Mouse (Mus musculus) adrenal gland, adult (tissue): ENCODE data around the gene Umad1.

Source experiments
- DNase-seq, 2 experiments: peaks; one replicate each; pipeline ENCODE4 v3.0.0; 2022 to 2023; ENCODE audit warnings: low spot score in 1 of 2; ENCODE audit not compliant: inconsistent age in 2 of 2

Gene Umad1

DNA sequence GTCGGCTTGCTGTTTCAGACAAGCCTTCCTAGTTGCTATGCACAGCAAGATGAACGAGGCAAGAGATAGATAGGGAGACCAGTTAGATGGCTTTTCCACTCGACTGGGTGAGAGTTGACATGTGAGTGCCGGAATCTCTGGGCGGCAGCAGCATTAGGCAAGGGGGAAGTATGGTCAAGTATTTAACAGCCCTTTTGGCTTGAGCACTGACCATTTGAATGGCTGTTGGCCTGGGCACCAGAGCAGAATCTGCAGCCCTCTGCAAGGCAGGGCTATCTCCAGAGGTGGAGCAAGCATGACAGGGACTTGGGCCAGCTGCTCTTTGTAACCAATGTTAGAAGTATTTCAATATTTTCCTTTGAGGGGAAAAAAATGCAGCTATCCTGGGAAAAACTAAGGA lies 213.8 kb downstream of the Umad1 start:
- peak in 1 of 2 experiments; percentile 36 for DNase-seq

- peak in 1 of 2 experiments; percentile 44 for DNase-seq
Measured at GRCm38 (mm10) chr6:8473498-8473897, 214.4 kb downstream of the Umad1 start.

DNA sequence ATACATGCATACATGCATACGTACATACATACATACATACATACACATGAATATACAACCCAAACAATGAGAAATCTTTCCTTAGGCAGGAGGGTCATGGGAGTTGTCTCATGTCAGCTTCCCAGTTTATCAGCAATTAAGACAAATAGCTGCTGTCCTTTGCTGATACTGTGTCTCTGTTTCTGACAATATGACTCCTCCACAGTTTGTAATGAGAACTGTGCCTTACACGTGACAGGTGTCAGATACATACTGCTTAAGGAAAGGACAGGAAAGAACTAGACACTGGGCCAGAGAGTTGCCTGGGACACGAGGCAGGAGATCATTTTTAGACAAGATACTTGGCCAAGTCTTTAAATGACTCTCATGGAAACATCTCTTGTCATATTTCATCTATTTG lies 215.2 kb downstream of the Umad1 start:
- no peak for DNase-seq

GRCm38 (mm10) chr6:8474820-8475219 lies 215.7 kb downstream of the Umad1 start:
- DNase-seq: no peak

- DNase-seq: no peak
Measured at GRCm38 (mm10) chr6:8479176-8479575, 220.1 kb downstream of the Umad1 start.

- DNase-seq: no peak
Measured at GRCm38 (mm10) chr6:8484437-8485275, 225.6 kb downstream of the Umad1 start.

GRCm38 (mm10) chr6:8485414-8486175 lies 226.5 kb downstream of the Umad1 start:
- DNase-seq: no peak

DNA sequence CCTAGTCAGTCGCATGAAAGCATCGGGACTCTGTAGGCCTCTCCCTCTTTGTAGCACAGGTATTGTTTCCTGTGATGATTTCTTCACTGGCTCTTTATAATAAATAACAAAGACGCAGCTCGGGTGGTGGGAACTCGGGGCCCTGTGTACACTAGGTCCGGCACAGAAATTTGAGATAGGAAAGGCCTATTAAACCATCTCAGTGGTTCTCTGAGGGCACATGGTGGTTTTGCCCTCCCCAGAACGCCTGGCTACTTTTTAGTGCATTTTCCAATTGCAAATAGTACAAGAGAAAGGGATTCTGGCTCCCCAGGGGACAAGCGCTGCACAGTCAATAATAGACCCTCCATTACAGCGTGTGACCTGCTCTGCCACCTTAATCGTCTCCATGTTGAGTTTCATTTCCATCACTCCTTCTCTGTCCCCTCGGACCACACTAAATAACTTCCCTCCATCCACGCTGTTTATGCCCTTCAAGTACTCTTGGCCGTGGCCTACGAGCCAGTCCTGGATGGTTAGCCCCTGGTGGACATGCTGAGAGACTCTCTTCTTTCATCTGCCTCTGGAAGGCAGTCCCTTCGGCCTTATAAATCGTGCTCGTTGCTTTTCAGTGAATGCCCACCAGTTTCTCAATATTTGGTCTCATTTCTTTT lies 227.4 kb downstream of the Umad1 start:
- DNase-seq: no peak

GRCm38 (mm10) chr6:8487044-8487853 lies 228.2 kb downstream of the Umad1 start:
- no peak for DNase-seq

DNA sequence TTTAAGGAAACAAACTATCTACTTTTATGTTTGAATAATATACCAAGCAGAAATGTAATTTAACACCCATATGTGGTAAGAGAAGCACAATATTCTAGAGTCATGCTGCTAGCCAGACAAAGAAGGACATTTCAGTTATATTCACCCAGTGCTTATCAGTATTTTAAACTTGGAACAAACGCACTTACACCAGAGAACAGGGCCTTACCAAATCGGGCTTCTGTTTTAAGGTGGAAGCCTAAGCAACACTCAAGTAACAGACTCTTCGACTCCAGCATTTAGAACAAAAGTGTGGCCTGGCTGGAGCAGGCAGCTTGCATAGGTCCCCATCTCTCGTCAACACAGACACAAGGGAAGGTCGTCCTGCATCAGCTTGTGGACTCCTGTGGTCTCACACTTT lies 229.2 kb downstream of the Umad1 start:
- DNase-seq: no peak

GRCm38 (mm10) chr6:8489266-8489665 lies 230.2 kb downstream of the Umad1 start:
- no peak for DNase-seq

DNA sequence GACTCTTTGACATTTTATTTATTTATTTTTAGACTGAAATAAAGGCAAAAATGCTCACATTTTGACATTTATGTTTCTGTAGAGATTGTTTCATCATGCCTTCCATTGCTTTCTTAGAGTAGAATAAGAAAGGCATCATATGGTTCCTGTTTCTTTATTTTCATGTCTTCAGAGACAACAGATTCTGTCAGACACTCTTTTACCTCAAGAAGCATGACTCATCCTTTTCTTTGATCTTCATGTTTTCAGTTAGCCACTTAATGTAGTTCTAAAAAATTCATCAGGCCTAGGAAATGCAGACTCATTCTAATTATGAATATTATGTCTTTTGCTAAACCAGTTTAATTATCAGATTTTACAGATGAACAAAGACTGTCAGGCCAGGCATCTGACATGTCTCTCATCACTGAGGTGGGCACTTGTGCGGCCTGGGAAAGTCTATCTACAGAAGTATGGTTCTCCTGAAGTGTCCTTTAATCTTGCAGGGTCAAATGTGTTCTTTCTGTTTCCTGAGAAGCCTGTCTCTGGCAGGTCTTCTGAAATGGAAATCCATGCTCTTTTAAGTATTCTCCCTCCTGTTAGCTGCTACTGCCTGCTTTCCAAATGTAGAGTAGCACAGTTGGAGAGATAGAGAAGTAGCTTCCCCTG lies 231.0 kb downstream of the Umad1 start:
- DNase-seq: no peak

- DNase-seq: no peak
Measured at GRCm38 (mm10) chr6:8492248-8492647, 233.2 kb downstream of the Umad1 start.

DNA sequence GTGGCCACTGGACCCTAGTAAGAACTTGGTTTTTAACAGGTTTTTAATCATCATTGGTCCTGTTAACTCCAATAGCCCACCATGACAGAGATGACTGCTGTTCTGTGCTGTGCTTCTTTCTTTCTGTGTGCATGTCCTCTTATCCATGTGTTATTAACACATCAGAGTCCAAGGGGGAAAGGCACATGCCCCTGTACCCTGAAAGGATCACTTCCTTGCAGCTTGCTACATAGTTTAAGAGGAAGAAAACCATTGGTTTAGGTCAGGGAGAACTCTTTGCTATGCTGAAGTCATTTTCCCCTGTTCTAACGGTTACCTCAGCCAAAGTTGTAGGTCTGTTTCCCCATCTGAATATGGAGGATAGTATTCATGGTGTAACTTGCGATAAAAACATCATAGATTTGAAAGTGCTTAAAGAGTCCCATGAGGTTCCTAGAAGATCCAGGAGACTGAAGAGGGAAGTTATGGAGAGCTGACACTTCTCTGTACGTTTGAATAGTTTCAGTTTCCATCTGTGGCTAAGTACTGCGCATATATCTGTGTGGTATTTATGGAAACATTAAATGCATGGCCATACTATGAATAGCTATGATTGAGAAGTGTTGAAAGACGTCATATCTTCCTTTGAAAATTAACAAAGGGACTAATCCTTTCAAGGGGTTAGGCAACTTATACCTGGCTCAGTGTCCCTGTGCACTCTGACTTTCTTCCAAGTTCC lies 236.2 kb downstream of the Umad1 start:
- no peak for DNase-seq

DNA sequence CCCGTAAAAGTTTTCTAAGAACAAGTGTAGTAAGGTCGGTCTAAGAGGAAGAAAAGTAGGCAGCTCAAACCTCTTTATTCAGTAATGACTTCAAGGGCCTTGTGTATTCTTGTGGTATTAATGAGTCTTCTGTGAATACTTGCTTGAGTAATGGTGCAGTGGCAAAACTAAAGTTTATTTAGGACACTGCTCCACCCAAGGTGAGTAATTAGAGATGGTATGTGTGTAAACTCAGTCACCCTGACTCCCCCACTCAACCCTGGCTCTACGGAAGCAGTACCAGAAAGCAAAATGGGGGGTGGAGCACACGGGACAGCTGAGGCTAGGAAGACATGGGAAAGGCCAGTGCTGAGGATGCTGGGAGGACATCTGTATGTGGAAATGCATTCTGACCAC lies 236.7 kb downstream of the Umad1 start:
- no peak for DNase-seq

DNA sequence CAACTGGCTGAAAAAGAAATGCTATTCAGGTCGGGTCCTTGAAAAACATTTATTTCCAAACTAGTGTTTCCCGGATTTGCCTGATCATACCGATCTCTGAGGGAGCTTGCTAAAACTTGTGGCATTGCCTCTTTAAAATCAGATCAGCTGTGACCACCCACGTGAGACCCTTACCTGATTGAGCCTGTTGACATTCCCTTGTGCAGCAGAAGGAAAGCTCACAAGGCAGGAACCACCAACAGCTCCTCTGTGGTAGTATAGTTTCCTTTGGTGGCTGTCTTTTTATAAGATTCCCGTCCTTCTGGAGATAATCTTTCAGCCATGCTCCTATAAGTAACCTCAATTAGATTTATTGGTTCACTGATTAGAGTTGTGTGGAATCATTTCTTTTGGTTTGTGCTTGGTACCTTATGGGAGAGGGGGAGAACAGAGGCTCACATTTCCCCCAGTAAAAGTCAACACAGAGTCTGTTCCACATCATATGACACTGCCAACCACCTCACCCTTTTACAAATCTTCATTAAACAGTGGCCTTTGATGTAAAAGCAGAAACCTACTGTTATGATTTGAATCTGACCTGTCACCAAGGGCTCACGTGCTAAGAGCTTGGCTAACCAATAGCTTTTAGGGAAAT lies 238.3 kb downstream of the Umad1 start:
- DNase-seq: peak in 1 of 2 experiments; percentile 32

GRCm38 (mm10) chr6:8497868-8498257 lies 238.8 kb downstream of the Umad1 start:
- DNase-seq: no peak

- no peak for DNase-seq
Measured at GRCm38 (mm10) chr6:8498961-8499360, 239.9 kb downstream of the Umad1 start.

- DNase-seq: peak in 1 of 2 experiments; percentile 14
Measured at GRCm38 (mm10) chr6:8503953-8504352, 244.9 kb downstream of the Umad1 start.
